Mouse (Mus musculus) hindbrain, embryonic 15.5 days (tissue): ENCODE data around the gene Rbm20. TPM values are rescaled to one million over a fixed set of nuclear protein-coding genes. Genes with fewer than 3 reads are reported as not detected.

ENCODE experiments used
- ATAC-seq: fragments of 200-750 bp; cut with Nextera tagmentation; 2 replicates; pipeline ENCODE4 v1.8.0; 2017; ENCODE audit warnings: low read depth, moderate number of reproducible peaks, moderate TSS enrichment; ENCODE audit not compliant: low FRiP score
- H3K27ac ChIP-seq: fragments of 300-500 bp; sonication (generic); replicated peaks from 2 replicates; pipeline ENCODE4 v1.5.1; 2015; ENCODE audit warnings: mild to moderate bottlenecking, inconsistent platforms
- H3K27me3 ChIP-seq: fragments of 300-500 bp; sonication (generic); 2 replicates; pipeline ENCODE4 v1.6.1; 2015; ENCODE audit warnings: control low read depth, inconsistent platforms
- H3K36me3 ChIP-seq: fragments of 300-500 bp; sonication (generic); 2 replicates; pipeline ENCODE4 v1.6.1; 2015; ENCODE audit warnings: control low read depth, inconsistent platforms
- H3K4me1 ChIP-seq: fragments of 300-500 bp; sonication (generic); replicated peaks from 2 replicates; pipeline ENCODE4 v1.6.1; 2015; ENCODE audit warnings: control low read depth, inconsistent platforms
- H3K4me2 ChIP-seq: fragments of 300-500 bp; sonication (generic); 2 replicates; pipeline ENCODE4 v1.6.1; 2015; ENCODE audit warnings: moderate library complexity, mild to moderate bottlenecking, inconsistent platforms
- H3K4me3 ChIP-seq: fragments of 300-500 bp; sonication (generic); 2 replicates; pipeline ENCODE4 v1.5.1; 2015; ENCODE audit warnings: mild to moderate bottlenecking, inconsistent platforms
- H3K9ac ChIP-seq: fragments of 300-500 bp; sonication (generic); 2 replicates; pipeline ENCODE4 v1.6.1; 2015; ENCODE audit warnings: inconsistent platforms
- H3K9me3 ChIP-seq: fragments of 300-500 bp; sonication (generic); 2 replicates; pipeline ENCODE4 v1.6.1; 2016; ENCODE audit warnings: control low read depth, inconsistent platforms
- WGBS: fragments of 180-500 bp; shearing (Covaris S2); methylation state at CpG from one replicate; pipeline ENCODE4 v1.1.7; 2015; 5-methylcytosine and 5-hydroxymethylcytosine counted together
- polyA plus RNA-seq: library from polyadenylated mRNA; unstranded; fragments of >200 nt; fragmentation: Nextera tagmentation; extraction: Ambion mirVana; gene quantifications from 2 replicates; pipeline ENCODE4 v1.2.1, GENCODE M21; 2015

Rbm20 gene
- polyA plus RNA-seq, 1 experiment from 2014 or later, result 0.71 TPM

DNA sequence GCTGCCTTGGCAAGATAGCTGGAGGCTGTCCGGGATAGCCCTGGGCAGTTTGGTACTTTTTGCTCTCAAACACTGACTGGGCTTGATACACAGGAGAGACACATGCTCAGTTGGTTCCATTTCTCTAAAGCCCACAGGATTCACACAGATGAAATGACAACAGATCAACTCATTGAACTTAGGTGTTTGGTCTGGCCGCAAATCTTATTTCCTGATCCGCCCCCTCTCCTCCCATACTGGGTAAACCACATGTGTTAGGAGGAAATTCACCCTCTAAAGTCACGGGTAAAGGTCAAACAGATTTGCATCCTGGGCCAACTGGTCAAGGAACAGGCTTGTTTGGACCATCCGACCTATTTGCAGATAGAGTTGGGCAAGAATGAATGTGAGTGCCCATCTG is 212.4 kb downstream of the Rbm20 start:
- Histone ChIP-seq H3K4me1 (peaks cover 4% of the 10 kb centered on the region; the same call in 1 of the 2 replicates), H3K4me3 (no peak overlapping the region), H3K27me3 (no peaks in the 10 kb centered on the region), H3K9me3 (no peaks in the 10 kb centered on the region), H3K4me2 (no peak overlapping the region), H3K9ac (no peak overlapping the region), H3K36me3 (no peaks in the 10 kb centered on the region), H3K27ac (no peak overlapping the region)
- no peak for ATAC-seq
- WGBS, result 83% methylated on average over 5 of the region's 5 CpGs

DNA sequence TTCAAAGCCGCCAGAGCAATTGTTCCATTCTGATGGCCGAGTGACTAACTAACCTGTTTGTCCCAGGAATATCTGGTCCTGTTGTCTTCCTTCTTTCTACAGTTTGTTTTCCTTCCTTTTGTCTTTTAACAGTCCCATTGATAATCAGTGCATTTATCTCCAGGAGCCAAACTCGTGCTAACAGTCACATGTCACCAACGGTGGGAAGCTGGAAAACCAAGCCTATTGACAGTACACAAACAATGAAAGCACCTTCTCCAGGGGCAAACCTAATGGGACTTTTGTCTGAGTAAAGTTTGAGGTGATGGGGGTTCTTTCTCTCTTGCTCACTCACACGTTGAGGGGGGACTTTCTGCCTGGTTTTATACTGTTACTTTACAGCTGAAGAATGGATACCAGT is 213.2 kb downstream of the Rbm20 start:
- no peaks in the 10 kb centered on the region for H3K9me3 ChIP-seq
- H3K36me3 ChIP-seq, result no peaks in the 10 kb centered on the region
- peaks cover 3% of the 10 kb centered on the region; the same call in 1 of the 2 replicates for H3K4me1 ChIP-seq
- no peak overlapping the region for H3K9ac ChIP-seq
- whole genome bisulfite sequencing, result 46% methylated on average over 5 of the region's 5 CpGs
- H3K27me3 ChIP-seq, result no peaks in the 10 kb centered on the region
- H3K4me2 ChIP-seq, result no peak overlapping the region
- no peak overlapping the region for H3K27ac ChIP-seq
- ATAC-seq, result no peak
- no peak overlapping the region for H3K4me3 ChIP-seq

DNA sequence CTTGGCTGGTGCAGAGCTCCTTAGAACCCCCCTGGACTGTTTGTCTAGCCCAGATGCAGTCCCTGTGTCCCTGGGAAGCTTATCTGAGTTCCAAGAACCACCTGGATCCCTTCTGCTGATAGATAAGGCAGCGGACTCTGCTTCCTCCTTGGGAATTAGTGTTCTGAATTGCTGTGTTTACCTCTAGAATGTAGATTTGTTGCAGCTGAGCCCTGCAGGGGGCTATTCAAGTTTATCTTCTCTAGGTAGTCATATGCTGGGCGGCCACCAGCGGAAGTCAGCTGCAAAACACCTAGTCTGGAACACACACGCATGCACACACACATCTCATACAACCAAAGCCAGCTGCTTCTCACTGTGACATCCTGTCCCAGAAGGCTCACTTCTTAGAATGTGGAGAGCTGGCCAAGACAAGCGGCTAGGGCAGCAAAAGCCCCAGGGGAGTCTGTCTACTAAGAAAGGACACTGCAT is 213.7 kb downstream of the Rbm20 start:
- H3K27ac ChIP-seq, result no peak overlapping the region
- H3K4me1 ChIP-seq, result no peaks in the 10 kb centered on the region
- no peaks in the 10 kb centered on the region for H3K27me3 ChIP-seq
- no peaks in the 10 kb centered on the region for H3K36me3 ChIP-seq
- H3K4me3 ChIP-seq, result no peak overlapping the region
- no peak for ATAC-seq
- H3K9me3 ChIP-seq, result no peaks in the 10 kb centered on the region
- H3K4me2 ChIP-seq, result no peak overlapping the region
- 68% methylated on average over 5 of the region's 5 CpGs for WGBS
- no peak overlapping the region for H3K9ac ChIP-seq

DNA sequence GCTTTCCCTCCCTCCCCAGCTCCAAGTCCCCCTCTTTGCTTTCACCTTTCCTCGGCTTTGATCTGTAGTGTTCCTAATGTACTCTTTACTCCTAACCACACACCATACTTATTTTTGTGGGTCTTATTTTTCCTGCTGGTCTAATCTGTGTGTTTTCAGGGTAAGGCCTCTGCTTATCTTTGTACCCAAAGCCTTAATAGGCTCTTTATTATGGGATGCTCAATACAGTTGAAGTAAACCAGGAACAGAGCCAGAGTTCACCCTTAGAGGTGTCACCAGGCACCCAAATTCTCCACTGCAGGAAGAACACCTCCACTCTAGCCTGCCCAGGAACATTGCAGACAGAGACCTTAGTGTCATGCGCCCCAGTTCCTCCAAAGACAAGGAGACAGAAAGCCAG is 214.5 kb downstream of the Rbm20 start:
- Histone ChIP-seq H3K9ac (no peak overlapping the region), H3K27me3 (no peaks in the 10 kb centered on the region), H3K36me3 (no peaks in the 10 kb centered on the region), H3K27ac (no peak overlapping the region), H3K4me1 (no peaks in the 10 kb centered on the region), H3K4me3 (no peak overlapping the region), H3K4me2 (no peak overlapping the region), H3K9me3 (no peaks in the 10 kb centered on the region)
- WGBS, result 90% methylated on average over 2 of the region's 2 CpGs
- no peak for ATAC-seq

DNA sequence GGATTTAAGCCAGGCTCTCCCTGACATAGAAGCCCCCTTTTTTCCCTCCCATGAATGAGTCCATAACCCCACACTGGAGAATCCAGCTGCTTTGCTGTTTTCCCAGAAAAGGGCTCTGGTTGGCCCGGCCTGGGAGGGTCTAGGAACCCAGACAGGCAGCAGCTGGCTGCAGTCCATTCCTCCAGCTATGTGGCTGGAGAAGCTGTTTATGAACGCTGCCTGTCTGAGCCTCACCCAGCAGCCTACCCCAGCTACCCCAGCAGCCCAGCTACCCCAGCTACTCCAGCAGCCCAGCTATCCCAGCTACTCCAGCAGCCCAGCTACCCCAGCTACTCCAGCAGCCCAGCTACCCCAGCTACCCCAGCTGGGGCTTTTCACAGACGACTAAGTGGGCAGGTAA is 215.0 kb downstream of the Rbm20 start, which contains the start of gene Pdcd4:
Gene Pdcd4 (plus strand): TSS at position 171 of the 400 bp plus-strand sequence.
- no peaks in the 10 kb centered on the region for H3K36me3 ChIP-seq
- H3K4me2 ChIP-seq, result no peak within 1 kb of the TSS
- no peaks in the 10 kb centered on the region for H3K4me1 ChIP-seq
- H3K27me3 ChIP-seq, result no peaks in the 10 kb centered on the region
- WGBS, result 58% methylated on average over 3 of the region's 3 CpGs
- no peak within 1 kb of the TSS for H3K4me3 ChIP-seq
- H3K9ac ChIP-seq, result no peak within 1 kb of the TSS
- H3K9me3 ChIP-seq, result no peaks in the 10 kb centered on the region
- ATAC-seq, result no peak
- no peak within 1 kb of the TSS for H3K27ac ChIP-seq

DNA sequence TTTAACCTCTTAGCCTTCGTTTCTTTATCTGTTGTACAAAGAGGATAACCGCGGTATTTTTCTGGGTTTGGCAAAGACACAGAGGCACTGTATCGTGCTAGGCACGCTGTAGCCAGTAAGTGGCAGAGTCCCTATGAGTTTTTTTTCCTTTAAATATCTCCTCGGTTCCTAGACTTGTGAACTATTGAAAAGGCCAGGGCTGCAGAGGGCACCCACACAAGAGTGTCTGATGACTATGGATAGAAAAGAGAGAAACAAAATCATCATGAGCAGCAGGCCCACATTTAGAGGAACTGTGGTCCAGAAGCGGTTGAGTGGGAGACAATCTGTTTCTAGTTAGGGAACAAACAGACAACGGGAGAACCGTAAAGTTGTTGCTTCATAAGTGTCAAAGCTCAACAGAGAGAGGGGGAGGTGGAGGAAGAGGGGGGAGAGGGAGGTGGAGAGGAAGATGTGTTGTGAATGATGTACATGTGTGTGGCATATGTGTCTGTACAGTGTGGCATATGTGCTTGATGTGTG is 215.8 kb downstream of the Rbm20 start:
- no peaks in the 10 kb centered on the region for H3K27me3 ChIP-seq

DNA sequence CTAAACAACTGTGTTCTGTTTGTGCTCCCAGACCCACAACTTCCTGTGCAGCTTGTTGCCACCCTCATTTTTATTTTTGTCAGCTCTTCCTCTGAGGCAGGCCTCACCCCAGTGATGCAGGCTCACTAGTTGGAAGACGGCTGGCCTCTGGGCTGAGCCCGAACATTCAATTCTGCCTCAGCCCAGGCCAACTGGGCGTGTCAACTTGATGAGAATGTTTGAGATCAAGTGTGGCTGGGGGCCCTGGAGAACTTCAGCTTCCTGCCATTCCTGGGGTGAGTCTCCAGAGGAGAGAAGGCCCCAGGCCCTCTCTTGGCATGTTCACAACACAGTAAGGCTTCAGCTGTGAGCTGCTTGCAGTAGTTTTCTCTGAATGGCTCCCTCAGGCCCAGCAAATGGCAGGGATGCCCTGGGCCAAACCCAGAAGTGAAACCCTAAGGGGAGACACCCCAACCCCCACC is 216.6 kb downstream of the Rbm20 start:
- H3K4me1 ChIP-seq, result no peaks in the 10 kb centered on the region
- H3K4me2 ChIP-seq, result no peak overlapping the region
- H3K36me3 ChIP-seq, result no peaks in the 10 kb centered on the region
- no peaks in the 10 kb centered on the region for H3K27me3 ChIP-seq
- WGBS, result 64% methylated on average over 3 of the region's 3 CpGs
- H3K27ac ChIP-seq, result no peak overlapping the region
- no peaks in the 10 kb centered on the region for H3K9me3 ChIP-seq
- H3K4me3 ChIP-seq, result no peak overlapping the region
- H3K9ac ChIP-seq, result no peak overlapping the region
- no peak for ATAC-seq

More for the DNA sequence above, 215.8 kb downstream of the Rbm20 start:
- ATAC-seq, result no peak
- H3K9ac ChIP-seq, result no peak overlapping the region
- H3K27ac ChIP-seq, result no peak overlapping the region
- H3K9me3 ChIP-seq, result no peaks in the 10 kb centered on the region
- H3K36me3 ChIP-seq, result no peaks in the 10 kb centered on the region
- no peaks in the 10 kb centered on the region for H3K4me1 ChIP-seq
- WGBS, result 78% methylated on average over 9 of the region's 9 CpGs
- no peak overlapping the region for H3K4me2 ChIP-seq
- H3K4me3 ChIP-seq, result no peak overlapping the region

DNA sequence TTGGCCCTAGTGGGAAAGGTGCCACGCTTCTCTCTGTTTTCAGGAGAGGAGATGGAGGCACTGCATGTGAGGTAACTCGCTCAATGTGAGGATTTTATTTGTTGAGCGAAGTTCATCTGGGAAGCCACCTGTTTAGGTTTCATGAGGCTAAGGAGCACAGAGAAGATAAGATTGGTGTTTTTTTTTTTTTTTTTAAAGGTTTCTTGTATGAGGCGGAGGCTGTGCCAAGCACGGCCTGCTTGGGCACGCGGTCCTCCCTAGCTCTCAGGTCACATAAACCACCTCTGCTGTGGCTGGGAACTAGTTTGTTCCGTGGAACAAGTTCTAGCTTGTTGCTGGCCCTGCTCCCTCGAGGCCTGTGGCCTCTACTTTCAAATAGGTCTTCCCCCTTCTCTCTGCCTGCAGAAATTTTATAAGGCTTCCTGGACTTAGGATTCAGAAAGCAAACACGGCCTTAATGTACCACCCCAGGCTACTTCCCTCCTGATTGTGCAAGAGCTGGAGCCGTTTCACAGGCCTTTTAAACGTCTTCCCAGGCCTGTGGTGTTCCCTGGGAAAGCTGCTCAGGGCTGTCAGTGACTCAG is 217.5 kb downstream of the Rbm20 start:
- no peak overlapping the region for H3K9ac ChIP-seq
- no peak overlapping the region for H3K27ac ChIP-seq
- H3K4me1 ChIP-seq, result no peaks in the 10 kb centered on the region
- no peaks in the 10 kb centered on the region for H3K9me3 ChIP-seq
- 82% methylated on average over 12 of the region's 12 CpGs for WGBS
- no peak for ATAC-seq
- H3K4me3 ChIP-seq, result no peak overlapping the region
- no peak overlapping the region for H3K4me2 ChIP-seq
- no peaks in the 10 kb centered on the region for H3K27me3 ChIP-seq
- H3K36me3 ChIP-seq, result no peaks in the 10 kb centered on the region

DNA sequence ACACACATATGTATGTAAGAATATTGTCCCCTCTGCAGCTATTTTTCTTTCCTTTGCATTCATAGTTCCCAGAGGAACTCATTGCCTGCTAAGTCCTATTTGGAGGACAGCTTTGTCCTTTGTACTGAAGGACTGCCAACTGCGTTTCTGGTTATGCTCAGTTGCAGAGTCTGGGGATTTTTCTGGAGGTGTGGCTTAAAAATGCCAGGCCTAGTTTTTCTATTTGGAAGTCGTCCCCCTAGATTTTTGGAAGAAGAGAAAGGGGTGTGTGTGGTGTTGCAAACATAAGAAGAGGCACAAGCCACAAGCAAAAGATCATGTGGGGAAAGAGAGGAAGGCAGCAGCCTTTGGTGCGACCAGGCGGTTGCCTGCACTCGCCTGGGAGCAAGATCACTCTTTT is 220.9 kb downstream of the Rbm20 start:
- no peaks in the 10 kb centered on the region for H3K9me3 ChIP-seq
- no peak overlapping the region for H3K4me2 ChIP-seq
- H3K36me3 ChIP-seq, result no peaks in the 10 kb centered on the region
- no peak for ATAC-seq
- H3K4me1 ChIP-seq, result peaks cover 9% of the 10 kb centered on the region
- no peak overlapping the region for H3K9ac ChIP-seq
- H3K27ac ChIP-seq, result no peak overlapping the region
- 73% methylated on average over 5 of the region's 5 CpGs for WGBS
- no peaks in the 10 kb centered on the region for H3K27me3 ChIP-seq
- no peak overlapping the region for H3K4me3 ChIP-seq

DNA sequence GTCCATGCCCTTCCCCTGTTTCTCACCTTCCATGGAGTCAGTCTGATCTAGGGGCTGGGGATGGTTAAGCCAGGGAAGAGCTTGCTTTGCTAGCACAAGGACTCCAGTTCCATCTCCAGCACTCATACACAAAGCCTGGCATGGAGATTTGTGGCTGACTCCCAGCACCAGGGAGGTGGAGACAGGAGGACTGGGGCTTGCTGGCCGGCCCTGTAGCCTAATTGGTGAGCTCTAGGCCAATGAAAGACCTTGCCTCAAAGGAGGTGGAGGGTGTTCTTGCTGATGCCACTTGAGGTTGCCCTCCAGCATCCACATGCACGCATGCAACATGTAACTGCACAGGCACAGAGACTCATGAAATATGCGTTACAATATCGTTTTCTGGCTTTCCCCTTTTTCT is 221.4 kb downstream of the Rbm20 start:
- no peak for ATAC-seq
- H3K9me3 ChIP-seq, result no peaks in the 10 kb centered on the region
- 79% methylated on average over 4 of the region's 4 CpGs for WGBS

DNA sequence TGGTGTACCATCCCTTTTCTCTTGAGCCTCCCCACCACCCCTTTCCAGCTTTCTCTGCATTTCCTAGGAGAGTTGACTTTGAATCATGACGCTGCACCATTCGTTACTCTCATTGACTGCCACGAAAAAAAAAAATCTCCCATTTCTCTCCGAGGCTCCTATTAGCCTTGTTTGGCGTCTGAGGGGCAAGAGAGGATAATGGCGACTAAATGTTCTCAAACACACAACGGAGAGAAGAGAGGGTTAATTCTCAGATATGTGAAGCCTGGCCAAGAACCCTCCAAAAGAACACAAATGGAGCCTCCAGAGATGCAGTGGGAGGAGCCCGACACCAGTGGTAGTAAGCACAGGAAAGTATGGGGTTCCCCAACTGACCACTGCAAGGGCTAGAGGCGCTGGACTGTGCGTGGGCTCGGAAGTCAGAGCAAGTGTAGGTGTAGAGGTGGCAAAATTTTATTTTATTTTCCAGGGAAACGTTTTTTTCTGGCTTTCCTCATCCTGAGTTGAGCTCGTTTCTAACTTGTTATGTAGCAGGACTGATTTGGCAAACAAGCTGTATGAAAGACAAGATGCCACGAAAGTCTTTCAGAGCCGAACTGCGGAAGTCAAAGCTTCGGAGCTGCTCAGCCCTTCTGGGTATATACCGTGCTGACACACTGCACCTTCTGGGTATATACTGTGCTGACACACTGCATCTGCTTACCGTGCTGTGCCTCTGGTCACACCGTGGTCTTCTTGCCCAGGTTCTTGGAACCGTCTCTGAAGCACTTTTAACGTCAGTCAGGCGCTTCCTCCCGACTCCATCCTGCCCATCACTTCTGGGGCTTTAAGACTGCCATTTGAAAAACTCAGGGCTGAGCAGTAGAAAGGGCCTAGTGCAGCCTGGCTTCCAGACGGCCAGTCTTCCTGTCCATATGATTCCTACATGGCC is 222.1 kb downstream of the Rbm20 start:
- Histone ChIP-seq H3K4me2 (no peak overlapping the region), H3K9ac (no peak overlapping the region), H3K4me3 (no peak overlapping the region), H3K4me1 (peaks cover 9% of the 10 kb centered on the region), H3K27ac (no peak overlapping the region), H3K27me3 (no peaks in the 10 kb centered on the region), H3K36me3 (no peaks in the 10 kb centered on the region), H3K9me3 (no peaks in the 10 kb centered on the region)
- 87% methylated on average over 25 of the region's 25 CpGs for WGBS
- ATAC-seq, result no peak

More for the DNA sequence above, 221.4 kb downstream of the Rbm20 start:
- no peak overlapping the region for H3K9ac ChIP-seq
- H3K4me3 ChIP-seq, result no peak overlapping the region
- H3K27me3 ChIP-seq, result no peaks in the 10 kb centered on the region
- no peaks in the 10 kb centered on the region for H3K36me3 ChIP-seq
- peaks cover 9% of the 10 kb centered on the region for H3K4me1 ChIP-seq
- no peak overlapping the region for H3K4me2 ChIP-seq
- H3K27ac ChIP-seq, result no peak overlapping the region

DNA sequence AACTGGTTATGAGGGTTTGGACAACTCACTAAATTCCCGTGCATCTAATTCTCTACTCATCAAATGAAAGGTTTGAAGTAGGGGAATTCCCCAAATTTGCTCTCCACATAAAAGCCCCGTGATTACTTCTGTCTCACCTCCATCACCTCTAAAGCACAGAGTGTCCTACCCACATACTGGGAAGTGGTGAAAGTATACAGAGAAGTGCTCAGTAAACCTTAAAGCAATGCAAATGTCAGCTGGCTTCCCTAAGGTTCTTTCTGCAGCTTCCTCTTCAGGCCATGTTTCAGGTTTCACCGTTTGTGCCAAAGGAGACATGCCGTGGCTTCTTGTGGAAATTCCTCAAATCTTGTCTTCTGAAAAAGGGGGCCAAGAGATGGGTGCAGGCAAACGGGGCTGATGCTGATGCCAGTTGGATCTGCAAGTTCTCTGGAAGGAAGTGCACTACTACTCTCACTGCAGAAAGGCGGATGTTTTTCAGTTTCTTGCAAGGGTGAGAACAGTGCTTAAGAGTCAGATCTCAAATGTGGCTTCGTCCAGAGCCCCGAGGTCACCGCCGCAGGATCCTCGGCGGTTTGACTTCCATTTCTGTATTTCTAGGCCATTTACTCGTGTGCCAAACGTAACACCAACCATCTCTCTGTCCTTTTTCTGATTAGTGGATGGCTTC is 223.0 kb downstream of the Rbm20 start:
- ATAC-seq, result no peak
- Histone ChIP-seq H3K9me3 (no peaks in the 10 kb centered on the region), H3K4me3 (no peak overlapping the region), H3K36me3 (no peaks in the 10 kb centered on the region), H3K4me2 (no peak overlapping the region), H3K27me3 (no peaks in the 10 kb centered on the region), H3K27ac (no peak overlapping the region), H3K4me1 (peaks cover 16% of the 10 kb centered on the region), H3K9ac (no peak overlapping the region)
- WGBS, result 90% methylated on average over 14 of the region's 14 CpGs
